Mouse (Mus musculus) intestine, embryonic 14.5 days (tissue): ENCODE measurements around the gene Aurkb. TPM values are rescaled to one million over a fixed set of nuclear protein-coding genes. Genes with fewer than 3 reads are reported as not detected.
A peak's percentile ranks its signal among the peaks of the same experiment; 100 is the strongest.
"Not testable (repeated sequence)": the region's sequence is repeated elsewhere in the genome, so short reads cannot be mapped to it uniquely, and the experiment has no call there.

Experiments
- ATAC-seq: fragments of 200-750 bp; cut with Nextera tagmentation; replicated peaks from 2 replicates; pipeline ENCODE4 v1.8.0; 2017; ENCODE audit warnings: low read depth, moderate number of reproducible peaks, moderate TSS enrichment, moderate library complexity; ENCODE audit not compliant: low FRiP score, low TSS enrichment
- DNase-seq: peaks from one replicate; pipeline ENCODE4 v3.0.0-alpha.2; 2018; ENCODE audit warnings: low spot score
- H3K27ac ChIP-seq: fragments of 300-500 bp; sonication (generic); 2 replicates; pipeline ENCODE4 v1.5.1; 2014; ENCODE audit warnings: low read depth, mild to moderate bottlenecking, control low read depth
- H3K27me3 ChIP-seq: fragments of 300-500 bp; sonication (generic); replicated peaks from 2 replicates; pipeline ENCODE4 v1.6.1; 2014; ENCODE audit warnings: low read length, control low read depth; ENCODE audit not compliant: control insufficient read depth, insufficient read depth
- H3K36me3 ChIP-seq: fragments of 300-500 bp; sonication (generic); 2 replicates; pipeline ENCODE4 v1.6.1; 2014; ENCODE audit warnings: low read length, control low read depth; ENCODE audit not compliant: control insufficient read depth, insufficient read depth
- H3K4me1 ChIP-seq: fragments of 300-500 bp; sonication (generic); replicated peaks from 2 replicates; pipeline ENCODE4 v1.6.1; 2014; ENCODE audit warnings: low read length, control low read depth, mixed read lengths; ENCODE audit not compliant: control insufficient read depth, insufficient read depth
- H3K4me2 ChIP-seq: fragments of 300-500 bp; sonication (generic); 2 replicates; pipeline ENCODE4 v1.6.1; 2014; ENCODE audit warnings: low read length
- H3K4me3 ChIP-seq: fragments of 300-500 bp; sonication (generic); 2 replicates; pipeline ENCODE4 v1.5.1; 2014; ENCODE audit warnings: low read depth, low read length, control low read depth, mixed read lengths
- H3K9ac ChIP-seq: fragments of 300-500 bp; sonication (generic); 2 replicates; pipeline ENCODE4 v1.6.1; 2014; ENCODE audit warnings: mild to moderate bottlenecking, low read length
- H3K9me3 ChIP-seq: fragments of 300-500 bp; sonication (generic); 2 replicates; pipeline ENCODE4 v1.6.1; 2016; ENCODE audit warnings: low read length, control low read depth; ENCODE audit not compliant: control insufficient read depth
- WGBS: fragments of 180-500 bp; shearing (Covaris S2); extraction: QIAGEN DNeasy Blood & Tissue Kit; methylation state at CpG from one replicate; pipeline ENCODE4 v1.1.7; 2014; 5-methylcytosine and 5-hydroxymethylcytosine counted together
- polyA plus RNA-seq: library from polyadenylated mRNA; unstranded; fragments of >200 nt; fragmentation: Nextera tagmentation; extraction: Ambion mirVana; gene quantifications from 2 replicates; pipeline ENCODE4 v1.2.1, GENCODE M21; 2014

Gene Aurkb
- polyA plus RNA-seq, 1 experiment from 2014 or later = 150 TPM

GRCm38 (mm10) chr11:69088103-69088855, 42.8 kb downstream of the Aurkb start, which contains the start of gene Vamp2:
Gene Vamp2, plus strand, starts transcription at chr11:69088490.
- Histone ChIP-seq H3K9me3 (no peaks in the 10 kb centered on the region), H3K27ac (peak within 1 kb of the TSS; percentile 88), H3K4me1 (peaks cover 35% of the 10 kb centered on the region), H3K9ac (peak within 1 kb of the TSS; percentile 96), H3K27me3 (no peaks in the 10 kb centered on the region), H3K4me2 (peak within 1 kb of the TSS; percentile 74), H3K36me3 (peaks cover 37% of the 10 kb centered on the region), H3K4me3 (peak within 1 kb of the TSS; percentile 79)
- DNase-seq (peak; percentile 94), ATAC-seq (peak; percentile 77)
- 1% methylated on average over 61 of the region's 67 CpGs for WGBS

- Histone ChIP-seq H3K9me3 (no peaks in the 10 kb centered on the region), H3K4me3 (peak overlapping the region; percentile 79), H3K4me1 (peaks cover 35% of the 10 kb centered on the region), H3K27ac (peak overlapping the region; percentile 88), H3K27me3 (no peaks in the 10 kb centered on the region), H3K4me2 (peak overlapping the region; percentile 74), H3K9ac (peak overlapping the region; percentile 96), H3K36me3 (peaks cover 37% of the 10 kb centered on the region)
- DNase-seq (peak; percentile 77), ATAC-seq (no peak; the same call in 1 of the 2 replicates)
- WGBS = 12% methylated on average over 25 of the region's 25 CpGs
These were observed 43.6 kb downstream of the Aurkb start for GRCm38 (mm10) chr11:69088856-69089615.

DNA sequence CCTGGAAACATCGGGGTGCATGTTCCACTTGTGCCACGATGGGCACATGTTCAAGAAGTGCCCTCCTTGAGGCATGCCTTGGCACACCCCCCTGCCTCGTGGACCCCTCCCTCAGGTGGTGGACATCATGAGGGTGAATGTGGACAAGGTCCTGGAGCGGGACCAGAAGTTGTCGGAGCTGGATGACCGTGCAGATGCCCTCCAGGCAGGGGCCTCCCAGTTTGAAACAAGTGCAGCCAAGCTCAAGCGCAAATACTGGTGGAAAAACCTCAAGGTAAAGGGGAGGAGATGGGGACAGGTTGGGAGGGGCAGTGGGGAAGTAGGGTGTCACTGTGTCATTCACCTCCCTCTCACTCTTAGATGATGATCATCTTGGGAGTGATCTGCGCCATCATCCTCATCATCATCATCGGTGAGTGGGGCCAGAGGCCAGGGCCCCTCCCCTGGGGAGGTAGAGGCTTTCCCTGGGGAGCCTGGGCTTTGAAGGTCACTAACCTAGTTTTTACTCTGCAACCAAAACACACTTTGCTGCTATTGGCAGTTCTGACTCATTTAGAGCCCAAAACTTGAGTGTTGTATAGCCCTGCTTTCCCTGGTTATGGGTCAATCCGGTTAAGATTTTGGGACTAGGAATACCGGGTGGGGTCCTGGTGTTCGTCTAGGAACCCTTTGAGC, 44.3 kb downstream of the Aurkb start:
- DNase-seq = no peak
- WGBS = 87% methylated on average over 12 of the region's 12 CpGs
- Histone ChIP-seq H3K4me2 (peak overlapping the region; percentile 74), H3K9ac (peak overlapping the region; percentile 96), H3K4me1 (peaks cover 35% of the 10 kb centered on the region), H3K36me3 (peaks cover 37% of the 10 kb centered on the region), H3K4me3 (peak overlapping the region; percentile 79), H3K27ac (peak overlapping the region; percentile 23; the same call in 1 of the 2 replicates), H3K27me3 (no peaks in the 10 kb centered on the region), H3K9me3 (no peaks in the 10 kb centered on the region)
- no peak for ATAC-seq

GRCm38 (mm10) chr11:69090367-69090766, 44.9 kb downstream of the Aurkb start:
- no peak overlapping the region for H3K9ac ChIP-seq
- no peak overlapping the region for H3K4me3 ChIP-seq
- H3K4me2 ChIP-seq = peak overlapping the region; percentile 74; the same call in 1 of the 2 replicates
- peaks cover 35% of the 10 kb centered on the region for H3K4me1 ChIP-seq
- WGBS = 55% methylated on average over 6 of the region's 6 CpGs
- DNase-seq = no peak
- H3K27me3 ChIP-seq = no peaks in the 10 kb centered on the region
- ATAC-seq = no peak
- H3K36me3 ChIP-seq = peaks cover 37% of the 10 kb centered on the region
- H3K27ac ChIP-seq = peak overlapping the region; percentile 23; the same call in 1 of the 2 replicates
- no peaks in the 10 kb centered on the region for H3K9me3 ChIP-seq

- H3K9me3 ChIP-seq = no peaks in the 10 kb centered on the region
- H3K9ac ChIP-seq = no peak overlapping the region
- H3K27ac ChIP-seq = no peak overlapping the region
- H3K4me2 ChIP-seq = no peak overlapping the region
- ATAC-seq = no peak
- no peaks in the 10 kb centered on the region for H3K27me3 ChIP-seq
- peaks cover 42% of the 10 kb centered on the region for H3K4me1 ChIP-seq
- H3K4me3 ChIP-seq = no peak overlapping the region
- no peak for DNase-seq
- 70% methylated on average over 7 of the region's 7 CpGs for WGBS
- peaks cover 37% of the 10 kb centered on the region for H3K36me3 ChIP-seq
These were observed 46.3 kb downstream of the Aurkb start for GRCm38 (mm10) chr11:69091566-69092385.

GRCm38 (mm10) chr11:69092386-69092751, 46.9 kb downstream of the Aurkb start:
- Histone ChIP-seq H3K9me3 (no peaks in the 10 kb centered on the region), H3K4me3 (no peak overlapping the region), H3K4me2 (no peak overlapping the region), H3K27ac (no peak overlapping the region), H3K27me3 (no peaks in the 10 kb centered on the region), H3K36me3 (peaks cover 37% of the 10 kb centered on the region), H3K4me1 (peaks cover 40% of the 10 kb centered on the region), H3K9ac (no peak overlapping the region)
- ATAC-seq (no peak), DNase-seq (peak; percentile 98)
- WGBS = 6% methylated on average over 3 of the region's 3 CpGs

GRCm38 (mm10) chr11:69092871-69093270, 47.4 kb downstream of the Aurkb start:
- H3K36me3 ChIP-seq = peaks cover 37% of the 10 kb centered on the region
- WGBS = 88% methylated on average over 4 of the region's 4 CpGs
- no peak for ATAC-seq
- no peak for DNase-seq
- H3K9ac ChIP-seq = no peak overlapping the region
- H3K4me1 ChIP-seq = peaks cover 40% of the 10 kb centered on the region
- H3K27me3 ChIP-seq = no peaks in the 10 kb centered on the region
- H3K4me3 ChIP-seq = no peak overlapping the region
- no peaks in the 10 kb centered on the region for H3K9me3 ChIP-seq
- no peak overlapping the region for H3K4me2 ChIP-seq
- H3K27ac ChIP-seq = no peak overlapping the region

- H3K9ac ChIP-seq, H3K4me2 ChIP-seq, H3K9me3 ChIP-seq, DNase-seq, H3K27me3 ChIP-seq, ATAC-seq, H3K4me3 ChIP-seq: not testable (repeated sequence)
- 88% methylated on average over 7 of the region's 7 CpGs for WGBS
- Histone ChIP-seq H3K27ac (peak overlapping the region; percentile 92; the same call in 1 of the 2 replicates), H3K36me3 (peaks cover 37% of the 10 kb centered on the region), H3K4me1 (peaks cover 45% of the 10 kb centered on the region)
These were observed 48.4 kb downstream of the Aurkb start for GRCm38 (mm10) chr11:69093856-69094255.
